Mouse (Mus musculus): ENCODE data around the gene Defb21. TPM values are rescaled to one million over a fixed set of nuclear protein-coding genes. Genes with fewer than 3 reads are reported as not detected.

Defb21 gene
- total and polyA plus RNA-seq, 3 experiments: not detected

- no peaks in the 10 kb centered on the region for H3K27me3 ChIP-seq (replicated peaks)
- H3K4me1 ChIP-seq (ENCODE audit: control insufficient read depth in 1 of 2, insufficient read depth in 2 of 2): peaks cover 11 to 21% of the 10 kb centered on the region in 2 experiments
- in situ Hi-C loops (cut with MboI; ENCODE audit: low pct_ligation_motif_present, low pct_unique_long_range_greater_than_20kb, low sequenced_read_pairs): loop anchor here (5.0 kb wide), 2 partner anchors 50 to 215 kb away; partner anchors contain the start of genes Bcl2l1 and H13
- H3K79me2 ChIP-seq (replicated peaks; ENCODE audit: control insufficient read depth, extremely low read depth, insufficient read depth, poor library complexity, severe bottlenecking): no peaks in the 10 kb centered on the region
- no peak overlapping the region for H3K9ac ChIP-seq (ENCODE audit: insufficient read depth, low read depth)
- H3K4me2 ChIP-seq (ENCODE audit: insufficient read depth, low read depth, poor library complexity, severe bottlenecking): no peak overlapping the region
- no peak overlapping the region for H3K27ac ChIP-seq (ENCODE audit: insufficient read depth, low read depth)
- no peaks in the 10 kb centered on the region for H3K9me3 ChIP-seq (replicated peaks; ENCODE audit: low read length)
- H3K4me3 ChIP-seq (replicated peaks in 1 of 3; ENCODE audit: low read depth in 2 of 3, low read length in 2 of 3, poor library complexity in 1 of 3): no peak overlapping the region
- H3K36me3 ChIP-seq (replicated peaks in 1 of 2; ENCODE audit: control insufficient read depth in 1 of 2, insufficient read depth in 1 of 2, low read length in 1 of 2): no peaks in the 10 kb centered on the region
- peak; percentile 37 for DNase-seq (ENCODE audit: extremely low read depth)
- TF ChIP-seq CTCF (conservative IDR thresholded peaks at IDR 0.05 in 1 of 2, IDR thresholded peaks at IDR 0.05 in 1 of 2; ENCODE audit: low read depth in 2 of 2, low read length in 2 of 2): peak in 1 of 2 experiments; percentile 69; a peak in 2 of 4 replicates
- peak; percentile 50 for TF ChIP-seq RAD21 (IDR thresholded peaks at IDR 0.05; ENCODE audit: low read depth, low read length)
- TF ChIP-seq UBTF (IDR thresholded peaks at IDR 0.05; ENCODE audit: low read depth, low read length): no peak
- peak; percentile 58 for TF ChIP-seq SMC3 (IDR thresholded peaks at IDR 0.05; ENCODE audit: low read depth, low read length)
- no peak for TF ChIP-seq ZNF384 (IDR thresholded peaks at IDR 0.05; ENCODE audit: low read depth, low read length)
- dilution Hi-C loops (cut with MboI; ENCODE audit: extremely low pct_ligation_motif_present, extremely low pct_unique_long_range_greater_than_20kb, low sequenced_read_pairs): no loop called here
These were observed 44.8 kb downstream of the Defb21 start for GRCm38 (mm10) chr2:152617374-152617773.

- H3K9ac ChIP-seq (ENCODE audit: insufficient read depth, low read depth): no peak overlapping the region
- H3K27ac ChIP-seq (ENCODE audit: insufficient read depth, low read depth): no peak overlapping the region
- TF ChIP-seq EP300 (IDR thresholded peaks at IDR 0.05; ENCODE audit: low read length) (0 out of 2 replicates have a peak, but pooled peaks have one; percentile 27), POLR2AphosphoS2 (IDR thresholded peaks at IDR 0.05; ENCODE audit: low read depth, low read length) (no peak), SIN3A (IDR thresholded peaks at IDR 0.05; ENCODE audit: low read length) (0 out of 2 replicates have a peak, but pooled peaks have one; percentile 33)
- H3K27me3 ChIP-seq (replicated peaks): no peaks in the 10 kb centered on the region
- no peaks in the 10 kb centered on the region for H3K79me2 ChIP-seq (replicated peaks; ENCODE audit: control insufficient read depth, extremely low read depth, insufficient read depth, poor library complexity, severe bottlenecking)
- no peak overlapping the region for H3K4me2 ChIP-seq (ENCODE audit: insufficient read depth, low read depth, poor library complexity, severe bottlenecking)
- peaks cover 11 to 24% of the 10 kb centered on the region in 2 experiments for H3K4me1 ChIP-seq (ENCODE audit: control insufficient read depth in 1 of 2, insufficient read depth in 2 of 2)
- in situ Hi-C loops (cut with MboI; ENCODE audit: low pct_ligation_motif_present, low pct_unique_long_range_greater_than_20kb, low sequenced_read_pairs) (no loop called here), dilution Hi-C loops (cut with MboI; ENCODE audit: extremely low pct_ligation_motif_present, extremely low pct_unique_long_range_greater_than_20kb, low sequenced_read_pairs) (no loop called here)
- no peak for DNase-seq (ENCODE audit: extremely low read depth)
- no peaks in the 10 kb centered on the region for H3K36me3 ChIP-seq (replicated peaks in 1 of 2; ENCODE audit: control insufficient read depth in 1 of 2, insufficient read depth in 1 of 2, low read length in 1 of 2)
- H3K4me3 ChIP-seq (replicated peaks in 1 of 3; ENCODE audit: low read depth in 2 of 3, low read length in 2 of 3, poor library complexity in 1 of 3): no peak overlapping the region
- H3K9me3 ChIP-seq (replicated peaks; ENCODE audit: low read length): no peaks in the 10 kb centered on the region
These were observed 48.0 kb downstream of the Defb21 start for GRCm38 (mm10) chr2:152620367-152621134.

GRCm38 (mm10) chr2:152622151-152622550 lies 49.6 kb downstream of the Defb21 start:
- Histone ChIP-seq H3K27me3 (replicated peaks) (no peaks in the 10 kb centered on the region), H3K27ac (ENCODE audit: insufficient read depth, low read depth) (no peak overlapping the region), H3K9me3 (replicated peaks; ENCODE audit: low read length) (no peaks in the 10 kb centered on the region), H3K4me2 (ENCODE audit: insufficient read depth, low read depth, poor library complexity, severe bottlenecking) (no peak overlapping the region), H3K4me3 (replicated peaks in 1 of 3; ENCODE audit: low read depth in 2 of 3, low read length in 2 of 3, poor library complexity in 1 of 3) (no peak overlapping the region), H3K9ac (ENCODE audit: insufficient read depth, low read depth) (no peak overlapping the region), H3K79me2 (replicated peaks; ENCODE audit: control insufficient read depth, extremely low read depth, insufficient read depth, poor library complexity, severe bottlenecking) (no peaks in the 10 kb centered on the region), H3K4me1 (ENCODE audit: control insufficient read depth in 1 of 2, insufficient read depth in 2 of 2) (peaks cover 8 to 20% of the 10 kb centered on the region in 2 experiments), H3K36me3 (replicated peaks in 1 of 2; ENCODE audit: control insufficient read depth in 1 of 2, insufficient read depth in 1 of 2, low read length in 1 of 2) (no peaks in the 10 kb centered on the region)
- dilution Hi-C loops (cut with MboI; ENCODE audit: extremely low pct_ligation_motif_present, extremely low pct_unique_long_range_greater_than_20kb, low sequenced_read_pairs) (no loop called here), in situ Hi-C loops (cut with MboI; ENCODE audit: low pct_ligation_motif_present, low pct_unique_long_range_greater_than_20kb, low sequenced_read_pairs) (no loop called here)
- DNase-seq (ENCODE audit: extremely low read depth): no peak
- TF ChIP-seq E2F4 (IDR thresholded peaks at IDR 0.05; ENCODE audit: insufficient replicate concordance, low read depth, low read length) (no peak), ETS1 (conservative IDR thresholded peaks at IDR 0.05; ENCODE audit: low read depth, low read length) (no peak), NRF1 (IDR thresholded peaks at IDR 0.05; ENCODE audit: low read depth, low read length) (no peak)

Measured in CH12.LX (cell line).